Mouse (Mus musculus): Measurements from ENCODE around the gene Ccdc6.

Ccdc6 gene

GRCm38 (mm10) chr10:70095031-70095470, 1.9 kb upstream of the Ccdc6 start:
- DNase-seq (ENCODE audit: low read depth), result peak; percentile 82

- DNase-seq (ENCODE audit: low read depth), result no peak
Measured at GRCm38 (mm10) chr10:70095506-70096270, 1.2 kb upstream of the Ccdc6 start.

GRCm38 (mm10) chr10:70097291-70097901, 475 bp downstream of the Ccdc6 start:
- no peak for DNase-seq (ENCODE audit: low read depth)

GRCm38 (mm10) chr10:70097911-70098569, 1.1 kb downstream of the Ccdc6 start:
- DNase-seq (ENCODE audit: low read depth), result no peak

- no peak for DNase-seq (ENCODE audit: low read depth)
Measured at GRCm38 (mm10) chr10:70098626-70099025, 1.7 kb downstream of the Ccdc6 start.

GRCm38 (mm10) chr10:70099052-70099451, 2.1 kb downstream of the Ccdc6 start:
- DNase-seq (ENCODE audit: low read depth), result no peak

- no peak for DNase-seq (ENCODE audit: low read depth)
Measured at GRCm38 (mm10) chr10:70102086-70102485, 5.2 kb downstream of the Ccdc6 start.

- no peak for DNase-seq (ENCODE audit: low read depth)
Measured at GRCm38 (mm10) chr10:70108016-70108415, 11.1 kb downstream of the Ccdc6 start.

- no peak for DNase-seq (ENCODE audit: low read depth)
Measured at GRCm38 (mm10) chr10:70109974-70110373, 13.1 kb downstream of the Ccdc6 start.

- no peak for DNase-seq (ENCODE audit: low read depth)
Measured at GRCm38 (mm10) chr10:70110815-70111214, 13.9 kb downstream of the Ccdc6 start.

- DNase-seq (ENCODE audit: low read depth), result no peak
Measured at GRCm38 (mm10) chr10:70111643-70112042, 14.7 kb downstream of the Ccdc6 start.

- DNase-seq (ENCODE audit: low read depth), result no peak
Measured at GRCm38 (mm10) chr10:70114048-70114635, 17.2 kb downstream of the Ccdc6 start.

GRCm38 (mm10) chr10:70116454-70116853, 19.5 kb downstream of the Ccdc6 start:
- DNase-seq (ENCODE audit: low read depth), result no peak

GRCm38 (mm10) chr10:70119451-70119850, 22.5 kb downstream of the Ccdc6 start:
- DNase-seq (ENCODE audit: low read depth), result no peak

GRCm38 (mm10) chr10:70119851-70120370, 23.0 kb downstream of the Ccdc6 start:
- DNase-seq (ENCODE audit: low read depth), result no peak

- DNase-seq (ENCODE audit: low read depth), result peak; percentile 65
Measured at GRCm38 (mm10) chr10:70120671-70121405, 23.9 kb downstream of the Ccdc6 start.

GRCm38 (mm10) chr10:70121406-70121695, 24.4 kb downstream of the Ccdc6 start:
- no peak for DNase-seq (ENCODE audit: low read depth)

GRCm38 (mm10) chr10:70123454-70123853, 26.5 kb downstream of the Ccdc6 start:
- no peak for DNase-seq (ENCODE audit: low read depth)

- no peak for DNase-seq (ENCODE audit: low read depth)
Measured at GRCm38 (mm10) chr10:70125491-70125890, 28.6 kb downstream of the Ccdc6 start.

GRCm38 (mm10) chr10:70127273-70127672, 30.4 kb downstream of the Ccdc6 start:
- no peak for DNase-seq (ENCODE audit: low read depth)

- no peak for DNase-seq (ENCODE audit: low read depth)
Measured at GRCm38 (mm10) chr10:70128408-70128807, 31.5 kb downstream of the Ccdc6 start.

- DNase-seq (ENCODE audit: low read depth), result no peak
Measured at GRCm38 (mm10) chr10:70132087-70132560, 35.2 kb downstream of the Ccdc6 start.

All from fibroblast of lung, adult 2 months (primary cell).